ENCODE assay signal across 28 mouse cellular contexts in the genomic region with DNA sequence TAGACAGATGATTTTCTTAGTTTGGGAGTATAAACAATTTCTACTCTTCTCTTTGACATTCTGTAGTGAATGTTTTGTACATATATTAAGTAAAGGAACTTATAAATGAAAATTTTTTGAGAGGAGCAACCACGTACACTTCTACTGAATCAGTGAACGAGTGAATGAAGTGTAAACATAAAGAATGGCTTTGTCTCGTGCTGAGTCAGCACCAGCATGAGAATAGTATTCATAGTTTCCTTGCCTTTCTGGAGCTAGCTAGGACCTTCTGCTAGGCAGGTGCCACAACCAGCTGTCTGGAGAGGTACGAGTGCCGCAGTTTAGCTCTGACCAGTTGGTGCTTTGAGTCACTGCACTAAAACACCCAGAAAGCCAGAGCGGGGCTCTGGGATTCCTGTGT. TPM values are rescaled to one million over a fixed set of nuclear protein-coding genes. Genes with fewer than 3 reads are reported as not detected.
"Had no signal": no experiment of that assay in that cellular context is flagged by ENCODE, and none has a peak within 500 bp of the region (broad histone marks: within the 10 kb centered on the region; RNA-seq: fewer than 3 reads in every experiment).

No protein-coding gene starts in this region.

- ATAC-seq: forebrain, embryonic 13.5 days; forebrain, embryonic 14.5 days; forebrain, embryonic 15.5 days; forebrain, embryonic 16.5 days; forebrain, postnatal 0 days had no signal

- H3K27me3 ChIP-seq: embryonic facial prominence, embryonic 12.5 days; embryonic facial prominence, embryonic 13.5 days; embryonic facial prominence, embryonic 15.5 days; forebrain, embryonic 12.5 days; forebrain, embryonic 13.5 days; forebrain, embryonic 15.5 days had no signal

- H3K27ac ChIP-seq: embryonic facial prominence, embryonic 10.5 days; embryonic facial prominence, embryonic 12.5 days; embryonic facial prominence, embryonic 13.5 days; embryonic facial prominence, embryonic 15.5 days; forebrain, embryonic 12.5 days; forebrain, embryonic 13.5 days; forebrain, embryonic 15.5 days; gastrocnemius, adult 2 months; heart, adult 2 months had no signal

- H3K9me3 ChIP-seq: embryonic facial prominence, embryonic 10.5 days; embryonic facial prominence, embryonic 12.5 days; embryonic facial prominence, embryonic 13.5 days; embryonic facial prominence, embryonic 15.5 days; forebrain, embryonic 12.5 days; forebrain, embryonic 13.5 days; forebrain, embryonic 15.5 days had no signal

- H3K4me2 ChIP-seq: embryonic facial prominence, embryonic 12.5 days; embryonic facial prominence, embryonic 13.5 days; embryonic facial prominence, embryonic 15.5 days; forebrain, embryonic 12.5 days; forebrain, embryonic 13.5 days; forebrain, embryonic 15.5 days had no signal

- H3K9ac ChIP-seq: embryonic facial prominence, embryonic 12.5 days; embryonic facial prominence, embryonic 13.5 days; embryonic facial prominence, embryonic 15.5 days; forebrain, embryonic 12.5 days; forebrain, embryonic 13.5 days; forebrain, embryonic 15.5 days; forebrain, postnatal 0 days had no signal

- H3K4me3 ChIP-seq: embryonic facial prominence, embryonic 10.5 days; embryonic facial prominence, embryonic 12.5 days; embryonic facial prominence, embryonic 13.5 days; embryonic facial prominence, embryonic 15.5 days; erythroblast, embryonic 14.5 days; forebrain, embryonic 12.5 days; forebrain, embryonic 13.5 days; forebrain, embryonic 15.5 days; gastrocnemius, adult 2 months; heart, adult 2 months had no signal

- DNase-seq: cerebellum, adult 9-10 months; cerebellum, adult 9-11 months; cerebellum, postnatal 10 days; cerebellum, postnatal 14 days; cerebellum, postnatal 25 days; cerebellum, postnatal 36 days; embryo, embryonic 11 days; forebrain, postnatal 0 days; gastrocnemius, adult 2 months; gastrocnemius, postnatal 10 days; gastrocnemius, postnatal 14 days; gastrocnemius, postnatal 25 days; gastrocnemius, postnatal 36 days; heart, adult 11 months; heart, adult 18-20 months; heart, adult 2 months had no signal

- H3K4me1 ChIP-seq: embryonic facial prominence, embryonic 10.5 days; embryonic facial prominence, embryonic 12.5 days; embryonic facial prominence, embryonic 13.5 days; embryonic facial prominence, embryonic 15.5 days; forebrain, embryonic 12.5 days had no signal

RNA-seq across cellular contexts. Expression of a gene that starts 14.5 kb away (rescaled TPM):
- total RNA-seq: common myeloid progenitor, adult 5-6 weeks; granulocyte monocyte progenitor cell, adult 5-6 weeks had no signal
- polyA plus RNA-seq: erythroblast, embryonic 14.5 days had no signal
